Mouse (Mus musculus) heart, embryonic 15.5 days (tissue): ENCODE measurements around the gene Max. TPM values are rescaled to one million over a fixed set of nuclear protein-coding genes. Genes with fewer than 3 reads are reported as not detected.

Source experiments
- ATAC-seq: fragments of 200-750 bp; cut with Nextera tagmentation; replicated peaks from 2 replicates; pipeline ENCODE4 v1.8.0; 2017; ENCODE audit warnings: low read depth, moderate TSS enrichment; ENCODE audit not compliant: insufficient number of reproducible peaks, insufficient read depth, low FRiP score
- H3K27ac ChIP-seq: fragments of 300-500 bp; sonication (generic); 2 replicates; pipeline ENCODE4 v1.5.1; 2015; ENCODE audit warnings: mild to moderate bottlenecking, inconsistent platforms
- H3K27me3 ChIP-seq: fragments of 300-500 bp; sonication (generic); 2 replicates; pipeline ENCODE4 v1.6.1; 2015; ENCODE audit warnings: inconsistent platforms
- H3K36me3 ChIP-seq: fragments of 300-500 bp; sonication (generic); 2 replicates; pipeline ENCODE4 v1.6.1; 2015; ENCODE audit warnings: mild to moderate bottlenecking, inconsistent platforms
- H3K4me1 ChIP-seq: fragments of 300-500 bp; sonication (generic); replicated peaks from 2 replicates; pipeline ENCODE4 v1.6.1; 2015; ENCODE audit warnings: inconsistent platforms
- H3K4me2 ChIP-seq: fragments of 300-500 bp; sonication (generic); 2 replicates; pipeline ENCODE4 v1.6.1; 2015; ENCODE audit warnings: inconsistent platforms, mild to moderate bottlenecking, moderate library complexity
- H3K4me3 ChIP-seq: fragments of 300-500 bp; sonication (generic); 2 replicates; pipeline ENCODE4 v1.5.1; 2015; ENCODE audit warnings: mild to moderate bottlenecking, inconsistent platforms
- H3K9ac ChIP-seq: fragments of 300-500 bp; sonication (generic); 2 replicates; pipeline ENCODE4 v1.6.1; 2015; ENCODE audit warnings: mild to moderate bottlenecking, inconsistent platforms
- H3K9me3 ChIP-seq: fragments of 300-500 bp; sonication (generic); replicated peaks from 2 replicates; pipeline ENCODE4 v1.6.1; 2016; ENCODE audit warnings: inconsistent platforms
- WGBS: fragments of 180-500 bp; shearing (Covaris S2); methylation state at CpG from one replicate; pipeline ENCODE4 v1.1.7; 2015; ENCODE audit warnings: mixed read lengths; 5-methylcytosine and 5-hydroxymethylcytosine counted together
- polyA plus RNA-seq: library from polyadenylated mRNA; unstranded; fragments of >200 nt; fragmentation: Nextera tagmentation; extraction: Ambion mirVana; gene quantifications from 2 replicates; pipeline ENCODE4 v1.2.1, GENCODE M21; 2015

Gene Max
- polyA plus RNA-seq, 1 experiment from 2014 or later, result 8.4 TPM

DNA sequence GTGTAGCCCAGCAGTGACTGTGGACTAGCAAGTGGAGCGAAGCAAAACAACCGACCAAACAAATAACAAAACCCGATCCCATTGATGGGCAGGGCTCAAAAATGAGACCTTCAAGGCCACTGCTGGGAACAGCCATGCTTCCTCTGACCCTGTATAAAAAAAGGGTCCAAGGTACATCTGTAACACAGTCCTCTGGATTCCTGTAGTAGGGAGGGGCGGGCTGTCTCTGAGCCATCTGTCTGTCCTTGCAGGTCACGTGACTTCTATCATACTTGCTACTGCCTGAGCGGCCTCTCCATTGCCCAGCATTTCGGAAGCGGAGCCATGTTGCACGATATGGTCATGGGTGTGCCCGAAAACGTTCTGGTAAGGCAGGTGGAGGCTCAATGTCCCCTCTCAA lies 45.8 kb downstream of the Max start:
- no peak for ATAC-seq
- H3K4me2 ChIP-seq, result no peak overlapping the region
- no peaks in the 10 kb centered on the region for H3K27me3 ChIP-seq
- no peak overlapping the region for H3K4me3 ChIP-seq
- H3K27ac ChIP-seq, result no peak overlapping the region
- no peaks in the 10 kb centered on the region for H3K9me3 ChIP-seq
- H3K9ac ChIP-seq, result no peak overlapping the region
- no peaks in the 10 kb centered on the region for H3K4me1 ChIP-seq
- 89% methylated on average over 11 of the region's 11 CpGs for WGBS
- H3K36me3 ChIP-seq, result peaks cover 8% of the 10 kb centered on the region

DNA sequence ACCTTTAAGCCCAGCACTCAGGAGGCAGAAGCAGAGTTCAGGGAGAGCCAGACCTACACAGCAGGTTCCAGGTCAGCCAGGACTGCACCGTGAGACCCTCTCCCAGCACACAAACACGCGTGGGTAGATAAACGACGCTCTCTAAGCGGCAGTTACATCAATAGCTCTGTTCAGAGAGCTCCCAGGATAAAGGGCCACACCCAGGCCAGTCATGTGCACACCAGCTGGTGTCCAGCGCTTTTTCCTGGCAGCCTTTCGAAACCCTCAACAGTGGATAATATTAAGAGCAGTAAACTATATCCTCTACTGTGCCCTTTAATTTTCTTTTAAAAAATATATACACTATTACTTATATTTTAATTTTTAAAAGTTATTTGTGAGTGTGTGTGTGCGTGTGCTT lies 49.8 kb downstream of the Max start:
- Histone ChIP-seq H3K9ac (no peak overlapping the region), H3K36me3 (peaks cover 11% of the 10 kb centered on the region), H3K4me3 (no peak overlapping the region), H3K27me3 (no peaks in the 10 kb centered on the region), H3K4me1 (no peaks in the 10 kb centered on the region), H3K9me3 (no peaks in the 10 kb centered on the region), H3K4me2 (no peak overlapping the region), H3K27ac (no peak overlapping the region)
- ATAC-seq, result no peak
- WGBS, result 61% methylated on average over 9 of the region's 9 CpGs

DNA sequence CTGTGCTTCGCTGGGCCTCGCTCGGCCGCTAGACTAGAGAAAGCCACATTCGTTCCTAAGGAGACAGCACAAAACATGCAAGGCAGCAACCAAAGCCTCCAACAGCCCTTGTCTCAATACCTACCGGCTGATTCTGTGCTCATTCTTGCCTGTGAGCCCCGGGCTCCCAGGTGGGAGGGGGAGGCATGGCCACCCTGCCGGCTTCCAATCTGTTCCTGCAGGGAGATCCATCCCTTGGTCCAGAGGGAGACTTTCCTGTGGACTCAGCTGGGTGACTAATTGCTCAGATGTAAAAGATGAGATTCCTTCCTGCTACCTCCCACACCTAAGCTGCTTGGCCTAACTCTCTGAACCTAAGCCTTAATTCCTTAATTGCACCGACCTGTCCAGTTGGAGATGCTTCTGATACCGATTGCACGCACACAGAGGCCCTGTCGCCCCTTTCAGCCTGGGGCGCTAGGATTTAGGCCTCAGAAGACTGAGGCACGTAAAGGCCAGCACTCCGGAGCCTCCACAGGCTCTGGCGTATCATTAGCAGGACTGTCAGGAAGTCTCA lies 50.8 kb downstream of the Max start:
- Histone ChIP-seq H3K4me1 (no peaks in the 10 kb centered on the region), H3K9ac (no peak overlapping the region), H3K4me3 (no peak overlapping the region), H3K27ac (no peak overlapping the region), H3K4me2 (no peak overlapping the region), H3K36me3 (peaks cover 11% of the 10 kb centered on the region), H3K9me3 (no peaks in the 10 kb centered on the region), H3K27me3 (no peaks in the 10 kb centered on the region)
- 80% methylated on average over 16 of the region's 16 CpGs for WGBS
- ATAC-seq, result no peak

DNA sequence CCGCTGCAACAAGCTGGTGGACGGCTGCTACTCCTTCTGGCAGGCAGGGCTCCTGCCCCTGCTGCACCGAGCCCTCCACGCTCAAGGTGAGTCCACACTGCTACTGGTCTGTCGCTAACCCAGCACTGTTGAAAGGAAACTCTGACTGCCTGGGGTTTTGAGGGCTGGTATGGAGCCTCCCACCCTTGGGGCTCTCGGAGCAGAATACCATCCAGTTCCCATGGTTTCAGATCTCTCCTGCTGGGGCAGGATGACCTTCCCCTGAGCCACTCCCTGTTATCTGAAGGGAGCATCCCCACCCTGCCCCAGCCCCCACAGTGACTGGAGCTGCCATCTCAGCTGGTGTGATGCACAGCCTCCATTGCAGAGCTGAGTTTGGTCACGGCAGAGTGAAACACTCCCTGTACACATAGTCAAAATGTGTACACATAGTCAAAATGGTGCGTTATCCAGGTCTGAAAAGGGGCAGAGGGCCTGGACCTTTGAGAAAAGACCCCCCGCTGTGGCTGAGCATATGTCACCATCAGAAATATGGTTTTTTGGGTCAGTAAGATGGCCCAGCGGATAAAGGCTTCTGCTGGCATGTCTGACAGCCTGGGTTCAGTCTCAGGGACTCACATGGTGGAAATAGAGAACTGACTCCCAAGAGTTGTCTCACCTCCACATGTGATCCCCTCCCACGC lies 51.6 kb downstream of the Max start:
- H3K9ac ChIP-seq, result no peak overlapping the region
- WGBS, result 74% methylated on average over 11 of the region's 11 CpGs
- no peaks in the 10 kb centered on the region for H3K9me3 ChIP-seq
- no peak overlapping the region for H3K4me2 ChIP-seq
- ATAC-seq, result no peak
- H3K27me3 ChIP-seq, result no peaks in the 10 kb centered on the region
- H3K4me1 ChIP-seq, result no peaks in the 10 kb centered on the region
- no peak overlapping the region for H3K4me3 ChIP-seq
- H3K27ac ChIP-seq, result no peak overlapping the region
- peaks cover 11% of the 10 kb centered on the region for H3K36me3 ChIP-seq

DNA sequence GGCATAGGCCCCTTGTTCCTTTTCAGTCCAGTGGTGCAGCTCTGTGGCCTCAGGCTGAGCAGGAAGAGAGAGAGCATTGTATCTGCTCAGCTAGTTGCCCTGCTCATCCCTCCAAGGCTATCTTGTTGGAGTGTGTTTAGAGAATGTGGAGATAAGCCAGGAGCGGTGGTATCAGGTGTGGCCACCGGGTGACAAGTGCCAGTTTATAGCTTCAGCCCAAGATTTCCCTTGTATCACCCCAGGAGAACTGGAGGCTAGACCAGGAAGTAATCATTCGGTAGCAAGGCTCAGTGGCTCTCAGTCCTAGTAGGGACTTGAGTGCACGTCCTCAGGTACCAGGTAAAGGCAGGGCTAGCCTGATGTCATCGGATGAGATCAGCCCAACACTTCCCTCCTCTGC lies 52.8 kb downstream of the Max start:
- peaks cover 11% of the 10 kb centered on the region for H3K36me3 ChIP-seq
- H3K9ac ChIP-seq, result no peak overlapping the region
- H3K4me1 ChIP-seq, result no peaks in the 10 kb centered on the region
- H3K27ac ChIP-seq, result no peak overlapping the region
- ATAC-seq, result no peak
- 53% methylated on average over 5 of the region's 5 CpGs for WGBS
- no peak overlapping the region for H3K4me3 ChIP-seq
- no peaks in the 10 kb centered on the region for H3K9me3 ChIP-seq
- no peaks in the 10 kb centered on the region for H3K27me3 ChIP-seq
- H3K4me2 ChIP-seq, result no peak overlapping the region

DNA sequence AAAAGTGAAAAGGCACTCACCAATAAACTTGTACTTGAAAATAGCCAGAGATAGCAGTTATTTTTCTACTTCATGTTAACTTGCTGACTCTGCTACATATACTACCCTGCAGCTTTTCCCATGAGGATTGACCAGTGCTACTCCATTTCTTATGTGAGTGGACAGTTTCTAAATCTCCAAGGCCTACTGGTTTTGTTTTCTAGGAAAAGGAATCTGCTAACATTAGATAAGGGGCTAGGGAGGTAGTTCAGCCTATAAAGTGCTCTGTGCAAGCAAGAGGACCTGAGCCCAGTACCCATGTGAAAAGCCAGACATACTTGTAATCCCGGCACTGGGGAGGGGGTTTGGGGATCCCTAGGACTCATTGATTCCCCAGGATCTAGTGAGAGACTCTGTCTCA lies 55.7 kb downstream of the Max start:
- no peak for ATAC-seq
- Histone ChIP-seq H3K4me1 (no peaks in the 10 kb centered on the region), H3K9ac (no peak overlapping the region), H3K27me3 (no peaks in the 10 kb centered on the region), H3K4me2 (no peak overlapping the region), H3K4me3 (no peak overlapping the region), H3K36me3 (peaks cover 8% of the 10 kb centered on the region), H3K27ac (no peak overlapping the region), H3K9me3 (no peaks in the 10 kb centered on the region)
- WGBS, result 67% methylated on average over 1 of the region's 1 CpGs

DNA sequence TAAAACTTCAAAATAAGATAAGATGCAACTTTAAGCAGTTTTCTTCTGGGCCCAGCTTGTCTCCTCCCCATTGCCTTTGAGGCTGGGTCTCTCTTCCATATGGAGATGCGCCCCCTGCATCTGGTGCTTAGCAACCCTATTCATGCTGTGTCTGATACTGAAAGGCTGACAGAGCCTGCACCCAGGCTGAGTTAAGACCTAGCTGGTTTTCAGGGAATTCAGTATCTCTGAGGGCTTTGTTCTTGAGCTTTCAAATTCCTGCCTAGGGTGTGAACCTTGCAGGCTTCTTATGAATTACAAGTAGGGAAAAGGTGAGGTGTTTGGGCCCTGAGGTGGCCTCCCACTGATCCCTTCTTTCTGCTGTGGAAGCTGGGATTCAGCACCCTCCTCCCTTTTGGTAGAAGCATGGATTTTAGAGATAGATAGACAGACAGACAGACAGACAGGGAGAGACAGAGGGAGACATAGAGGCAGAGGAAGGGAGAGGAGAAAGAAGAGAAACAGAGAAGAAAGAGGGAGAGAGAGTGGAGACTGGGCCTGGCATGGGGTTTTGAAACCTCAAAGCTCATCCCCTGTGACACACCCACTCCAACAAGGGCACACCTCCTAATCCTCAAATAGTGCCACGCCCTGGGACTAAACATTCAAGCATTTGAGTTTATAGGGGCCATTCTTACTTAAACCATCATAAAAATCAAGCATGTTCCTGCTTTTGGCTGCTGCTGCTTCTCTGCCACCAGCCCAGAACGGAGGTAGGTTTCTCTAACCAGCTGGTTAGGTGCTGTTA lies 60.3 kb downstream of the Max start:
- 84% methylated on average over 3 of the region's 3 CpGs for WGBS
- H3K36me3 ChIP-seq, result peaks cover under 1% of the 10 kb centered on the region; the same call in 1 of the 2 replicates
- no peaks in the 10 kb centered on the region for H3K27me3 ChIP-seq
- H3K9ac ChIP-seq, result no peak overlapping the region
- no peak overlapping the region for H3K4me3 ChIP-seq
- no peak overlapping the region for H3K27ac ChIP-seq
- no peaks in the 10 kb centered on the region for H3K9me3 ChIP-seq
- H3K4me2 ChIP-seq, result no peak overlapping the region
- no peaks in the 10 kb centered on the region for H3K4me1 ChIP-seq
- ATAC-seq, result no peak

DNA sequence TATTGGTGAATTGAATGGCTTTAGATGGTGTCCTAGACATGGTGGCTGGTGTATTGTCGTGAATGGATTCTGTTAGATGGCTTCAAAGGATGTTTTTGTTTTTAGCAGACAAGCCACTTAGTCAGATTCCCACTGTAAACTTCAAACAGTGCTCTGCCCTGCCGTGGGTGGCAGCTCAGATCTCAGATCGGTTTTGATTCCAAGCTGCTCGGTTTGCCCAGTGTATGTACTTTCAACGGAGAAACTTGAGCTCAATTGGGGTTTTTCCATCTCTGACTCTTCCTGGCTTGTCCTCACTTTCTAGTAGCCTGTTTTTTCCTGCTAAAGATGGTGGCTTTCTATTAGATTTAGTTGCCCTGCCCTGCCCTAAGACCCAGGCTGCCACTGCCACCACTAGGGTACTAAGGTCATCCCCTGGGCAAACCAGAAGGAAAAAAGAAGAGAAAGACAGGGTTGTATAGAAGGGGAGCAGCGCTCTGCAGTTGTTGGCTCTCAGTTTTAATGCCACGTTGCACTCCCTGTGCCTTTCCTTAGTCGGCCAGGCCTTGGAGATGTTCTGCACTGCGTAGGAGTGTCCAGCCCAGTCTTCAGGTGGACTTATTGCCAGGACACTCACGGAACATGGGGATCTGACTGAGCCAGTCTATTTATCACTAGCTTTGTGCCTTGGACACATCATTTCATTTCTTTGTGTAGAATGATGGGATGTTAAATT lies 62.6 kb downstream of the Max start:
- WGBS, result 88% methylated on average over 10 of the region's 10 CpGs
- no peak overlapping the region for H3K4me2 ChIP-seq
- no peak for ATAC-seq
- no peak overlapping the region for H3K27ac ChIP-seq
- H3K9ac ChIP-seq, result no peak overlapping the region
- H3K4me1 ChIP-seq, result peaks cover 18% of the 10 kb centered on the region
- H3K4me3 ChIP-seq, result no peak overlapping the region
- no peaks in the 10 kb centered on the region for H3K9me3 ChIP-seq
- H3K27me3 ChIP-seq, result no peaks in the 10 kb centered on the region
- no peaks in the 10 kb centered on the region; the same call in 1 of the 2 replicates for H3K36me3 ChIP-seq

DNA sequence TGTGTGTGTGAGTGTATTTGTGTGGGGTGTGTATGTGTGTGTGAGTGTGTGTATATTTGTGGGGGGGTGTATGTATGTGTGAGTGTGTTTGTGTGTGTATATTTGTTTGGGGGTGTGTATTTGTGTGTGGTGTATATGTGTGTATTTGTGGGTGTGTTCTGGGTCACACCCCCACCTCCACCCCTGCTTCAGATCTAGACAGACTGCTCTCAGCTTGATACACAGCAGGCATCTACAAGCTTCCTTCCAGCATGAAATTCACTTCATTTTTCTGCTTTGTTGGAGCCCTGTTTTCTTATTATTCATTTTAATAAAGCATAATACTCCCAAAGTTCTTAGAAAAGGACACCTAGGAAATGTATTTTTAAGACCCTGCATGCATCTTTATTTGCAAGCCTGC lies 63.9 kb downstream of the Max start:
- no peak overlapping the region for H3K27ac ChIP-seq

DNA sequence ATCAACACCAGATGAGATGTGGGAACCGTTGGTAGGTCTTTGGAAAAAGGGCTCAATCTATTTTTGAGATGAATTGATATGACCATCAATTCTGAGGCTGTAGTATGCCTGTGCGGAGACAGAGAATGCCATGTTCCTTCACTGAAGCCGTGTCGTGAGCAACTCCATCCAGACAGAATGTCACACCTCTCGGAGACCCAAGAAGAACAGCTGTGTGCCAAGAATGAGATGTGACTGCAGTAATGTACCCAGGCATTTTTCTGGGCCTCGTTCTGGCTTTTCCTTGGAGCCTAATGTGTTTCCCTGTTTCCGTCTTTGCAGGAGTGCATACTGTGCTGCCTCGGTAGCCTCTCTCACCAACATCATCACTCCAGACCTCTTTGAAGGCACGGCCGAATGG lies 65.0 kb downstream of the Max start:
- no peak overlapping the region for H3K27ac ChIP-seq
- ATAC-seq, result no peak
- WGBS, result 80% methylated on average over 10 of the region's 10 CpGs
- H3K9me3 ChIP-seq, result no peaks in the 10 kb centered on the region
- no peak overlapping the region for H3K9ac ChIP-seq
- no peak overlapping the region for H3K4me2 ChIP-seq
- H3K36me3 ChIP-seq, result no peaks in the 10 kb centered on the region; the same call in 1 of the 2 replicates
- H3K4me1 ChIP-seq, result peaks cover 18% of the 10 kb centered on the region
- no peaks in the 10 kb centered on the region for H3K27me3 ChIP-seq
- no peak overlapping the region for H3K4me3 ChIP-seq

More for the DNA sequence above, 63.9 kb downstream of the Max start:
- no peak overlapping the region for H3K4me3 ChIP-seq
- no peak overlapping the region for H3K9ac ChIP-seq
- H3K4me2 ChIP-seq, result no peak overlapping the region
- ATAC-seq, result no peak
- H3K27me3 ChIP-seq, result no peaks in the 10 kb centered on the region
- H3K36me3 ChIP-seq, result no peaks in the 10 kb centered on the region; the same call in 1 of the 2 replicates
- H3K4me1 ChIP-seq, result peaks cover 18% of the 10 kb centered on the region
- no peaks in the 10 kb centered on the region for H3K9me3 ChIP-seq

DNA sequence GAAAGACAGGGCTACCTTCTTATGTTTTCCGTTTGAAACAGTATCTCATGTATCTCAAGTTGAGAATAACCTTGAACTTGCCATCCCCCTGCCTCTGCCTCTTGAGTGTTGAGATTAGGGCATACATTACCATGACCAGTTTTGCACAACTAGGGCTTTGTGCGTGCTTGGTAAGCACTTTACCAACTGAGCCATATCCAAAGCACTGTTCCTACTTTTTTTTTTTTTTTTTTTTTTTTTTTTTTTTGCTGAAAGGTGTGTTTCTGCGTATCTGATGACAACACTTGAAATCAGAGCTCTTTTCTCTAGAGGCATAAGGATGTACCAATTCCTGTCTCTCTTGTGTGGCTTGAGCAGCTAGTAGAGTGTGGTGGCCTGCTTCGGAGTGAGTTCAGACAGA lies 65.4 kb downstream of the Max start:
- H3K9me3 ChIP-seq, result no peaks in the 10 kb centered on the region
- H3K27ac ChIP-seq, result no peak overlapping the region
- no peak overlapping the region for H3K4me3 ChIP-seq
- H3K36me3 ChIP-seq, result no peaks in the 10 kb centered on the region; the same call in 1 of the 2 replicates
- H3K4me2 ChIP-seq, result no peak overlapping the region
- no peak for ATAC-seq
- no peak overlapping the region for H3K9ac ChIP-seq
- H3K4me1 ChIP-seq, result peaks cover 18% of the 10 kb centered on the region
- no peaks in the 10 kb centered on the region for H3K27me3 ChIP-seq
- WGBS, result 81% methylated on average over 4 of the region's 4 CpGs
